Mouse (Mus musculus) c-Kit-positive CD71-positive TER-119-negative erythroid progenitor cells, embryonic 14.5 days (primary cell): Measurements from ENCODE around the gene Gstm1.
"Not testable (repeated sequence)": the region's sequence is repeated elsewhere in the genome, so short reads cannot be mapped to it uniquely, and the experiment has no call there.

ENCODE experiments used
- DNase-seq: peaks from one replicate; pipeline ENCODE4 v3.0.0-alpha.2; 2013; ENCODE audit warnings: low read depth

The Gstm1 gene

GRCm38 (mm10) chr3:108017473-108018189 lies at the start of gene Gstm1:
Gstm1 (minus strand) TSS chr3:108017973.
- DNase-seq: peak; percentile 75

- no peak for DNase-seq
These were observed 49.7 kb upstream of the Gstm1 start for GRCm38 (mm10) chr3:108067370-108067934.

- DNase-seq: no peak
These were observed 47.8 kb upstream of the Gstm1 start for GRCm38 (mm10) chr3:108065551-108065950.

GRCm38 (mm10) chr3:108064672-108065071 lies 46.9 kb upstream of the Gstm1 start:
- DNase-seq: no peak

GRCm38 (mm10) chr3:108062648-108063047 lies 44.9 kb upstream of the Gstm1 start:
- DNase-seq: no peak

GRCm38 (mm10) chr3:108061420-108061819 lies 43.6 kb upstream of the Gstm1 start:
- DNase-seq: peak; percentile 72

GRCm38 (mm10) chr3:108050493-108050892 lies 32.7 kb upstream of the Gstm1 start:
- no peak for DNase-seq

GRCm38 (mm10) chr3:108048306-108048705 lies 30.5 kb upstream of the Gstm1 start:
- DNase-seq: no peak

- DNase-seq: no peak
These were observed 29.3 kb upstream of the Gstm1 start for GRCm38 (mm10) chr3:108046944-108047655.

- peak; percentile 90 for DNase-seq
These were observed 26.8 kb upstream of the Gstm1 start, which contains the start of gene Gstm4 for GRCm38 (mm10) chr3:108044394-108045140. Gstm4 (minus strand) TSS chr3:108044894.

- no peak for DNase-seq
These were observed 15.4 kb upstream of the Gstm1 start for GRCm38 (mm10) chr3:108033156-108033555.

GRCm38 (mm10) chr3:108032113-108032512 lies 14.3 kb upstream of the Gstm1 start:
- DNase-seq: no peak

- DNase-seq: no peak
These were observed 11.0 kb upstream of the Gstm1 start for GRCm38 (mm10) chr3:108028641-108029365.

- no peak for DNase-seq
These were observed 8.8 kb upstream of the Gstm1 start for GRCm38 (mm10) chr3:108026597-108026996.

- DNase-seq: no peak
These were observed 8.3 kb upstream of the Gstm1 start for GRCm38 (mm10) chr3:108026049-108026448.

GRCm38 (mm10) chr3:108025318-108025717 lies 7.5 kb upstream of the Gstm1 start:
- DNase-seq: no peak

GRCm38 (mm10) chr3:108022650-108023049 lies 4.9 kb upstream of the Gstm1 start:
- no peak for DNase-seq

GRCm38 (mm10) chr3:108020351-108021022 lies 2.7 kb upstream of the Gstm1 start:
- not testable (repeated sequence) for DNase-seq

GRCm38 (mm10) chr3:108019226-108019625 lies 1.5 kb upstream of the Gstm1 start:
- not testable (repeated sequence) for DNase-seq

- DNase-seq: no peak
These were observed 532 bp upstream of the Gstm1 start for GRCm38 (mm10) chr3:108018190-108018820.

- DNase-seq: not testable (repeated sequence)
These were observed 1.3 kb downstream of the Gstm1 start for GRCm38 (mm10) chr3:108016468-108016867.
